Mouse (Mus musculus): Measurements from ENCODE around the gene Cnot2. TPM values are rescaled to one million over a fixed set of nuclear protein-coding genes. Genes with fewer than 3 reads are reported as not detected.

Gene Cnot2
- 10 to 100 TPM in 1 of 2 experiments, 1 to 10 TPM in 1; 3.0 to 26.4 TPM for polyA plus RNA-seq (2012; fragmentation: generic; extraction: Trizol)

DNA sequence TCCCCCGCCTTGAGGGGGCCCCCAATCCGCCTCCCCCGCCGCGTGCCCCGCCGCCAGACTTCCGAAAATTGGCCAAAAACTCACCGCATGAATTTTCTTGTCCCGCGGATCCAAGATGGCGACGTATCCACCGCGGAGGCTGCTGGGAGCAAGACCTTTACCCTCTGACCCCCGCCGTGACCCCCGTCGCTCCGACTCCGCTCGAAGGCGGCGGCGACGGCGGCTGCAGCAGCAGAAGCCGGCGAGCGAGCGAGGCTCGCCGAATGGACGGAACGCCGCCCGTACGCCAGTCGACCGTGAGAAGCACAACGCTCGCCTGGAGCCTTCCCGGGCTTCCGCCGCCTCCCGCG, at the start of gene Cnot2:
TSS of gene Cnot2 (minus strand) at position 143 of the 350 bp plus-strand sequence.

DNA sequence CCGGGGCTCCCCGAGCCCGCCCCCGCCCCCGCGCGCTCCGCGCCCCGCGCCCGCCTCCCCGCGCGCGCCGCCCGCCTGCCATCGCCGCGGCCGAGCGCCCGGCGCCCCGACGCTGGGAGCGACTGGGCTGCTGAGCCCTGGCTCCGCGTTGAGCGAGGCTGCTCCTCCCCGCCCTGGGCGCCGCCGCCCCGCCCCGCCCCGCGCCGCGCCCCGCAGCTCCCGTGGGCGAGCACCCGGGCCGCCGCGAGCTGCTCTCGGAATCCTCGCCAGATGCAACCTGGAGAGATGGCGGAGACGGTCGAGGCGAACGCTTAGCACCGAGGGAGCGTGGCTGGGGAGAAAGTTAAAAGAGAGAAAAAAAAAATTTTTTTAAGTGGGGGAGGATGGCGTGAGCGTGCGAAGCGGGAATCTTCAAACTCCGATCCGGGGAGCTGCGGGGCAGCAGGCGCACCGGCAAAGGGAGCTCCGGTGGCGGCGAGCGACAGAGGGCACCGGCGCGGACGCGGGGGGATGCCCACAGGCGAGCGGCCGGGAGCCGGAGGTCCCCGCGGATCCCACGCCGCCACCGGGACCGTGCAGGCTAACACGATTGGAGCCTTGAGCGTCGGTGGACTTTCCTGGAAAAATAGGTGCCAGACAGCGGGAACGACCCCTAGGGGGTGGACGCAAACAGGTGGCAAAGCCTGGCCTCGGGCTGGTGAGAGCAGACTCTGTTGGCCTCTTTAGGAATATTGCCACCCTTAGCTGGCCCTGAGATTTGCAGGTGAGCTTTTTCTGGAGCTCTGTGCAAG, 107.4 kb downstream of the Cnot2 start, which contains the start of gene Kcnmb4:
TSS of gene Kcnmb4 (minus strand) at position 120 of the 791 bp plus-strand sequence.

Other genes starting within 250 kb of the Cnot2 start
- gene Kcnmb4, start 107.6 kb downstream of the Cnot2 start, polyA plus RNA-seq (2012; fragmentation: generic; extraction: Trizol) = 1 to 10 TPM; 1.2 to 1.3 TPM

Data from C3H10T1/2 (cell line).